Mouse (Mus musculus): ENCODE measurements around the gene Gm49601. TPM values are rescaled to one million over a fixed set of nuclear protein-coding genes. Genes with fewer than 3 reads are reported as not detected.

Gm49601 gene
- polyA plus RNA-seq, 1 experiment from 2014 or later, result 0.28 TPM

Other genes with a start within 250 kb of the Gm49601 start
- 98.3 and 106 TPM in 2 replicates for gene Txnrd2, start 200.0 kb downstream of the Gm49601 start, polyA plus RNA-seq (2015; fragmentation: Nextera tagmentation; extraction: Ambion mirVana)
- 85.1 and 86.9 TPM in 2 replicates for gene Comt, start 199.6 kb downstream of the Gm49601 start, polyA plus RNA-seq (2015; fragmentation: Nextera tagmentation; extraction: Ambion mirVana)
- 6.1 and 6.3 TPM in 2 replicates for gene Gnb1l, start 127.7 kb downstream of the Gm49601 start, polyA plus RNA-seq (2015; fragmentation: Nextera tagmentation; extraction: Ambion mirVana)
- 0.43 and 0.54 TPM in 2 replicates for gene Rtl10, start 127.5 kb downstream of the Gm49601 start, polyA plus RNA-seq (2015; fragmentation: Nextera tagmentation; extraction: Ambion mirVana)
- 0.07 TPM in 1 of 2 replicates, not detected in the other for gene Tbx1, start 35.8 kb downstream of the Gm49601 start, polyA plus RNA-seq (2015; fragmentation: Nextera tagmentation; extraction: Ambion mirVana)
- gene Gp1bb, start 4.0 kb downstream of the Gm49601 start, polyA plus RNA-seq (2015; fragmentation: Nextera tagmentation; extraction: Ambion mirVana), result 13.9 and 18.2 TPM in 2 replicates
- gene Sept5, start 3.5 kb upstream of the Gm49601 start, polyA plus RNA-seq (2015; fragmentation: Nextera tagmentation; extraction: Ambion mirVana), result 3.0 and 4.2 TPM in 2 replicates
- gene Cldn5, start 150.4 kb upstream of the Gm49601 start, polyA plus RNA-seq (2015; fragmentation: Nextera tagmentation; extraction: Ambion mirVana), result 8.4 and 9.8 TPM in 2 replicates
- gene Ufd1, start 185.4 kb upstream of the Gm49601 start, polyA plus RNA-seq (2015; fragmentation: Nextera tagmentation; extraction: Ambion mirVana), result 37.0 and 38.2 TPM in 2 replicates
- 33.6 and 38.5 TPM in 2 replicates for gene Cdc45, start 185.6 kb upstream of the Gm49601 start, polyA plus RNA-seq (2015; fragmentation: Nextera tagmentation; extraction: Ambion mirVana)
- 16.4 and 18.1 TPM in 2 replicates for gene 2510002D24Rik, start 210.2 kb upstream of the Gm49601 start, polyA plus RNA-seq (2015; fragmentation: Nextera tagmentation; extraction: Ambion mirVana)
- gene Gm28539, start 210.2 kb upstream of the Gm49601 start, polyA plus RNA-seq (2015; fragmentation: Nextera tagmentation; extraction: Ambion mirVana), result not detected in 2 replicates